Mouse (Mus musculus) heart, adult 2 months (tissue): ENCODE results near the gene Tesmin. TPM values are rescaled to one million over a fixed set of nuclear protein-coding genes. Genes with fewer than 3 reads are reported as not detected.

Source experiments
- DNase-seq, 2 experiments: peaks; one replicate each; pipeline ENCODE4 v3.0.0; 2021
- H3K27ac ChIP-seq: fragments of 200-600 bp; 2 replicates; pipeline ENCODE4 v1.8.1; 2022
- H3K27me3 ChIP-seq: fragments of 200-500 bp; 2 replicates; pipeline ENCODE4 v1.6.1; 2012; ENCODE audit warnings: mild to moderate bottlenecking, low read length, inconsistent platforms, mixed read lengths; ENCODE audit not compliant: control insufficient read depth, insufficient read depth
- H3K36me3 ChIP-seq: fragments of 200-500 bp; 2 replicates; pipeline ENCODE4 v1.6.1; 2012; ENCODE audit warnings: low read length, inconsistent platforms; ENCODE audit not compliant: control insufficient read depth, insufficient read depth
- H3K4me1 ChIP-seq: fragments of 200-500 bp; 2 replicates; pipeline ENCODE4 v1.6.1; 2011; ENCODE audit warnings: low read length; ENCODE audit not compliant: control insufficient read depth, insufficient read depth
- H3K4me3 ChIP-seq: fragments of 200-600 bp; 2 replicates; pipeline ENCODE4 v1.8.1; 2022
- H3K79me2 ChIP-seq: fragments of 200-500 bp; replicated peaks from 2 replicates; pipeline ENCODE4 v1.6.1; 2012; ENCODE audit warnings: mild to moderate bottlenecking, inconsistent platforms, low read length, moderate library complexity, mixed read lengths; ENCODE audit not compliant: control insufficient read depth, insufficient read depth
- H3K9ac ChIP-seq: fragments of 200-500 bp; 2 replicates; pipeline ENCODE4 v1.6.1; 2012; ENCODE audit warnings: low read depth, mild to moderate bottlenecking, control low read depth, inconsistent platforms, low read length, mixed read lengths
- CTCF ChIP-seq: fragments of 200-600 bp; IDR thresholded peaks from 2 replicates; pipeline ENCODE4 v1.8.1; 2022; ENCODE audit warnings: antibody characterized with exemption, mild to moderate bottlenecking, moderate library complexity
- EP300 ChIP-seq: fragments of 200-500 bp; IDR thresholded peaks from 2 replicates; pipeline ENCODE4 v1.6.1; 2011; ENCODE audit warnings: low read depth, low read length, control low read depth; ENCODE audit not compliant: insufficient read depth
- POLR2A ChIP-seq: fragments of 200-500 bp; IDR thresholded peaks from 2 replicates; pipeline ENCODE4 v1.6.1; 2011; ENCODE audit warnings: mild to moderate bottlenecking, low read depth, low read length, control low read depth; ENCODE audit not compliant: insufficient read depth
- WGBS: fragments of 180-500 bp; shearing (Covaris S2); methylation state at CpG from one replicate; pipeline ENCODE4 v1.1.7; 2018; 5-methylcytosine and 5-hydroxymethylcytosine counted together
- intact Hi-C: fragments of 180-260 bp; cut with DNase I; formaldehyde crosslinking; loops from one replicate; pipeline ENCODE4 v1.15.1; 2025
- polyA plus RNA-seq: library from polyadenylated mRNA; depleted of rRNA; stranded (reverse); fragments of >200 nt; gene quantifications from 2 replicates; pipeline ENCODE4 v1.2.3, GENCODE M21; 2012
- total RNA-seq, 2 experiments: library from RNA; stranded (reverse); gene quantifications; 2 replicates each; pipeline ENCODE4 v1.2.3; 2021

Gene Tesmin
- total and polyA plus RNA-seq, 3 experiments: 1.8 to 2.6 (median 2.5) TPM

DNA sequence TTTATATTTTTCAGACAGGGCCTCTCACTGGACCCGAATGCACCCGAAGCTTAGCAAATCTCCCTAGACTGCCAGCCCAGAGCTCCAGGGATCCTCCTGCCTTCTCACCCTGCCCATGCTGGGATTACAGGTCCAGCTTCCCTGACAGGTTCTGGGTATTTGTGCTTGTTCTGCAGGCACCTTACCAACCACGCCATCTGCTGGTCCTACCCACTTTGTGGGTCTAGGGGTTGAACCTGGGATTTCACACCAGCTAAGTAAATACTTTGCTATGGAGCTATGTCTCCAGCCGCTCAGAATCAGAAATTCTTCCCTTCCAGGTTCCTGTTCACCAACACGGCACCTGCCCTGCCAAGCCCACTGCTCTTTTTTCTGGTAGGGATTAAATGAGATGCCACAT, 49.3 kb downstream of the Tesmin start:
- TF ChIP-seq CTCF (peak; percentile 41), EP300 (no peak), POLR2A (no peak)
- Histone ChIP-seq H3K27ac (no peak overlapping the region), H3K27me3 (no peaks in the 10 kb centered on the region), H3K4me1 (no peaks in the 10 kb centered on the region), H3K36me3 (no peaks in the 10 kb centered on the region), H3K79me2 (no peaks in the 10 kb centered on the region), H3K9ac (no peak overlapping the region), H3K4me3 (no peak overlapping the region)
- DNase-seq: no peak
- intact Hi-C loops: loop anchor here (5.0 kb wide), 1 partner anchor 146 kb away; no protein-coding TSS in a partner anchor
- 61% methylated on average over 5 of the region's 5 CpGs for WGBS

- H3K4me1 ChIP-seq: no peaks in the 10 kb centered on the region
- no peak for TF ChIP-seq EP300
- TF ChIP-seq POLR2A: no peak
- no peak for TF ChIP-seq CTCF
- 77% methylated on average over 5 of the region's 5 CpGs for WGBS
- H3K27ac ChIP-seq: no peak overlapping the region
- no peak overlapping the region for H3K9ac ChIP-seq
- H3K27me3 ChIP-seq: no peaks in the 10 kb centered on the region
- H3K36me3 ChIP-seq: no peaks in the 10 kb centered on the region
- no peak overlapping the region for H3K4me3 ChIP-seq
- H3K79me2 ChIP-seq: no peaks in the 10 kb centered on the region
- DNase-seq: no peak
- intact Hi-C loops: no loop called here
These were observed 52.0 kb downstream of the Tesmin start for GRCm38 (mm10) chr19:3440667-3441066.

DNA sequence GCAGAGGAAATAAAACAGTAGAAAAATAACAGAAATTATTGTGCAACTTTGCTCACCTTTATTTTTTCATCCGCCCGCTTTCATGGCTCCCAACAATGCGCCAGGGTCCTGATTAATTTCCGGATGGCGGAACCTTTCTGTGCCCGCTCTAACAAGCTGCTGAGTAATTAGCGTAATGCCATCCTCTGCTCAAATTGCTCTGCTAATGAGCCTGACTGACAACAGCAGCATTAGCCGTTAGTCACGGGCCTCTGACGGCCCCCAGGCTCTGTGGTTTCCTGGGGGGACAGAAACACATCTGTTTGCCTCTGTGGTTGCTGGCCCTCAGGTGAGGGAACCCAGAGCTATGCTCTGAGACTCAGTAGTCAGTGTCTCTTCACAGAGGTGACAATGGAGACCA, 52.4 kb downstream of the Tesmin start:
- Histone ChIP-seq H3K36me3 (no peaks in the 10 kb centered on the region), H3K9ac (no peak overlapping the region), H3K27ac (no peak overlapping the region), H3K27me3 (no peaks in the 10 kb centered on the region), H3K79me2 (no peaks in the 10 kb centered on the region), H3K4me3 (no peak overlapping the region), H3K4me1 (no peaks in the 10 kb centered on the region)
- no peak for DNase-seq
- no peak for TF ChIP-seq EP300
- no peak for TF ChIP-seq CTCF
- TF ChIP-seq POLR2A: no peak
- intact Hi-C loops: no loop called here
- 70% methylated on average over 10 of the region's 10 CpGs for WGBS

DNA sequence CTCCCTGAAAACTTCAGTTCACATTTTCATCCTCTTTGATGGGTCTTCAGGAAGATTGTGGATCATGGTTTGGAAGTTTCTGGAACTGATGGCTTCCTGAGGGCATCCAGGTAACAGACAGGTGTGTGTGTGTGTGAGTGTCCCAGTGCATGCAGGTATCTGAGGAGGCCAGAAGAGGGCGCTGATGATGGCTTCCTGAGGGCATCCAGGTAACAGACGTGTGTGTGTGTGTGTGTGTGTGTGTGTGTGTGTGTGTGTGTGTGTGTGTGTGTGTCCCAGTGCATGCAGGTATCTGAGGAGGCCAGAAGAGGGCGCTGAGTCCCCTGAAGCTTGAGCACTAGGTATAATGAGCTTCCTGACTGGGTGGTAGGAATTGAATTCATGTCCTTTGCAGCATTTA, 58.7 kb downstream of the Tesmin start:
- H3K36me3 ChIP-seq: no peaks in the 10 kb centered on the region
- H3K79me2 ChIP-seq: no peaks in the 10 kb centered on the region
- H3K4me3 ChIP-seq: no peak overlapping the region
- TF ChIP-seq CTCF (peak; percentile 6; the same call in 1 of the 2 replicates), POLR2A (no peak), EP300 (no peak)
- no peak overlapping the region for H3K9ac ChIP-seq
- intact Hi-C loops: no loop called here
- 70% methylated on average over 3 of the region's 3 CpGs for WGBS
- no peaks in the 10 kb centered on the region for H3K27me3 ChIP-seq
- H3K4me1 ChIP-seq: peaks cover 3% of the 10 kb centered on the region; the same call in 1 of the 2 replicates
- no peak for DNase-seq
- no peak overlapping the region for H3K27ac ChIP-seq

DNA sequence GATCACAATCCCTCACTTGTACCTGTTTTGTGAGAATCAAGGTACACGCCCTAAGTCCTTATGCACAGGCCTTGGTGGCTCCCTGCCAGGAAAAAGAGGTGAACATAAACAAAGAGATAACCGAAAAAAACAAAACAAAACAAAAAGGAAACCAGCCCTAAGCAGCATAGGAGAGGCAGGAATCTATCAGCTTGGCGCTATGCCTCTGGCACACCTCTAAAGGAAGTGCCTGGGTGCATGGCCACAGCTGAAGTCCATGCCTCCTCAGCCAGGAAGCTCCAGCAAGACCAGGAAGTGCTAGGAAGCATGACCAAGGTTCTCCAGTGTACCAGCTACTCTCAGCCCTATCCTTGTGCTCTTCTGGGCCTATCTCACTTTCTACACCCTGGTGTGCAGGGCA, 60.6 kb downstream of the Tesmin start:
- intact Hi-C loops: no loop called here
- 40% methylated on average over 3 of the region's 3 CpGs for WGBS
- no peak overlapping the region for H3K9ac ChIP-seq
- no peak overlapping the region for H3K27ac ChIP-seq
- no peak for TF ChIP-seq EP300
- no peak for TF ChIP-seq POLR2A
- no peak for TF ChIP-seq CTCF
- no peak overlapping the region for H3K4me3 ChIP-seq
- H3K79me2 ChIP-seq: no peaks in the 10 kb centered on the region
- H3K27me3 ChIP-seq: no peaks in the 10 kb centered on the region
- no peaks in the 10 kb centered on the region for H3K36me3 ChIP-seq
- peaks cover 3% of the 10 kb centered on the region; the same call in 1 of the 2 replicates for H3K4me1 ChIP-seq
- no peak for DNase-seq

- H3K9ac ChIP-seq: no peak overlapping the region
- H3K27me3 ChIP-seq: no peaks in the 10 kb centered on the region
- intact Hi-C loops: loop anchor here (1.0 to 2.0 kb wide), 2 partner anchors 61 to 158 kb away; no protein-coding TSS in a partner anchor
- H3K36me3 ChIP-seq: no peaks in the 10 kb centered on the region
- TF ChIP-seq CTCF (no peak), POLR2A (no peak), EP300 (no peak)
- 92% methylated on average over 3 of the region's 3 CpGs for whole genome bisulfite sequencing
- peaks cover 3% of the 10 kb centered on the region; the same call in 1 of the 2 replicates for H3K4me1 ChIP-seq
- no peak overlapping the region for H3K4me3 ChIP-seq
- no peaks in the 10 kb centered on the region for H3K79me2 ChIP-seq
- DNase-seq: no peak
- no peak overlapping the region for H3K27ac ChIP-seq
These were observed 62.1 kb downstream of the Tesmin start for GRCm38 (mm10) chr19:3450714-3451113.
